Mouse (Mus musculus): ENCODE results near the gene Tead1. TPM values are rescaled to one million over a fixed set of nuclear protein-coding genes. Genes with fewer than 3 reads are reported as not detected.

Tead1 gene
- polyA plus RNA-seq, 1 experiment: 18.8 TPM

DNA sequence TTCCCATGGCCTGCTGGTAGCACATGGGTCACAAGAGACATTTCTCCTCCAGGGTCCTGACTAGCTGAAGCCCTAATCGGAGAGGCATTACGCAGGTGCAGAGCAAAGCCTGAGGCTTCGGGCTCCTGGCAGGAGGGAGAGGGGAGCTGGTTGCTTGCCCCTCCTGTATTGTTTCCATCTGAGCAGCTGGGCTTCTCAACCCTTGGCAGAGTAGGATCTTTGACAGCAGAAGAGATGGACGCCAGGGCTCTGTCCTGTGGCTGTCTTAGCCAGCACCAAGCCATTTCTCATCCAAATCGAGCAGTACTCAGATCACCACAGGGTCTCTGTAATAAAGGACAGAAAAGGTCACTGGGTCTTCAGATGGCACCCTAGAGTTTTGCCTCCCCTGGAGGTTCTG lies 97.6 kb downstream of the Tead1 start:
- Histone ChIP-seq H3K4me2 (ENCODE audit: low read depth) (no peak overlapping the region), H3K4me3 (no peak overlapping the region), H3K36me3 (ENCODE audit: control insufficient read depth, insufficient read depth) (no peaks in the 10 kb centered on the region), H3K79me2 (ENCODE audit: control insufficient read depth, insufficient read depth) (peaks cover 92% of the 10 kb centered on the region), H3ac (ENCODE audit: control insufficient read depth, insufficient read length) (no peak overlapping the region), H3K27me3 (ENCODE audit: control insufficient read depth, insufficient read depth, insufficient read length) (no peaks in the 10 kb centered on the region)
- TF ChIP-seq SRF (IDR thresholded peaks at IDR 0.05; ENCODE audit: control insufficient read depth, insufficient read length, low read depth) (no peak), POLR2AphosphoS2 (IDR thresholded peaks at IDR 0.05; ENCODE audit: insufficient read length, low read depth) (no peak), USF1 (IDR thresholded peaks at IDR 0.05; ENCODE audit: low read depth) (no peak), CEBPB (IDR thresholded peaks at IDR 0.05; ENCODE audit: insufficient read depth, poor library complexity, severe bottlenecking) (no peak), TCF3 (IDR thresholded peaks at IDR 0.05; ENCODE audit: insufficient read length, low read depth) (no peak), TCF12 (IDR thresholded peaks at IDR 0.05; ENCODE audit: insufficient read depth, poor library complexity, severe bottlenecking) (no peak), E2F4 (IDR thresholded peaks at IDR 0.05; ENCODE audit: insufficient read depth) (no peak), MAX (IDR thresholded peaks at IDR 0.05; ENCODE audit: low read depth) (no peak), REST (IDR thresholded peaks at IDR 0.05; ENCODE audit: insufficient read depth, insufficient read length) (no peak), MYOG (IDR thresholded peaks at IDR 0.05; ENCODE audit: control insufficient read depth in 1 of 3, insufficient read depth in 1 of 3, insufficient read length in 2 of 3, low read depth in 2 of 3) (no peak), MYOD1 (IDR thresholded peaks at IDR 0.05; ENCODE audit: control insufficient read depth in 1 of 3, insufficient read length in 2 of 3, low read depth in 2 of 3) (no peak), POLR2A (IDR thresholded peaks at IDR 0.05; ENCODE audit: insufficient read length, low read depth) (no peak)

- Histone ChIP-seq H3K36me3 (ENCODE audit: control insufficient read depth, insufficient read depth) (no peaks in the 10 kb centered on the region), H3K4me2 (ENCODE audit: low read depth) (no peak overlapping the region), H3K27me3 (ENCODE audit: control insufficient read depth, insufficient read depth, insufficient read length) (no peaks in the 10 kb centered on the region), H3K4me3 (no peak overlapping the region), H3K79me2 (ENCODE audit: control insufficient read depth, insufficient read depth) (peaks cover 77% of the 10 kb centered on the region), H3ac (ENCODE audit: control insufficient read depth, insufficient read length) (no peak overlapping the region)
- TF ChIP-seq MYOD1 (IDR thresholded peaks at IDR 0.05; ENCODE audit: control insufficient read depth in 1 of 3, insufficient read length in 2 of 3, low read depth in 2 of 3): no peak
- TF ChIP-seq TCF3 (IDR thresholded peaks at IDR 0.05; ENCODE audit: insufficient read length, low read depth): no peak
- TF ChIP-seq SRF (IDR thresholded peaks at IDR 0.05; ENCODE audit: control insufficient read depth, insufficient read length, low read depth): no peak
- TF ChIP-seq MAX (IDR thresholded peaks at IDR 0.05; ENCODE audit: low read depth): no peak
- TF ChIP-seq TCF12 (IDR thresholded peaks at IDR 0.05; ENCODE audit: insufficient read depth, poor library complexity, severe bottlenecking): no peak
- TF ChIP-seq MYOG (IDR thresholded peaks at IDR 0.05; ENCODE audit: control insufficient read depth in 1 of 3, insufficient read depth in 1 of 3, insufficient read length in 2 of 3, low read depth in 2 of 3): no peak
- no peak for TF ChIP-seq USF1 (IDR thresholded peaks at IDR 0.05; ENCODE audit: low read depth)
- no peak for TF ChIP-seq REST (IDR thresholded peaks at IDR 0.05; ENCODE audit: insufficient read depth, insufficient read length)
- TF ChIP-seq POLR2AphosphoS2 (IDR thresholded peaks at IDR 0.05; ENCODE audit: insufficient read length, low read depth): no peak
- TF ChIP-seq POLR2A (IDR thresholded peaks at IDR 0.05; ENCODE audit: insufficient read length, low read depth): no peak
- TF ChIP-seq CEBPB (IDR thresholded peaks at IDR 0.05; ENCODE audit: insufficient read depth, poor library complexity, severe bottlenecking): no peak
- TF ChIP-seq E2F4 (IDR thresholded peaks at IDR 0.05; ENCODE audit: insufficient read depth): no peak
These were observed 100.5 kb downstream of the Tead1 start for GRCm38 (mm10) chr7:112779636-112780035.

DNA sequence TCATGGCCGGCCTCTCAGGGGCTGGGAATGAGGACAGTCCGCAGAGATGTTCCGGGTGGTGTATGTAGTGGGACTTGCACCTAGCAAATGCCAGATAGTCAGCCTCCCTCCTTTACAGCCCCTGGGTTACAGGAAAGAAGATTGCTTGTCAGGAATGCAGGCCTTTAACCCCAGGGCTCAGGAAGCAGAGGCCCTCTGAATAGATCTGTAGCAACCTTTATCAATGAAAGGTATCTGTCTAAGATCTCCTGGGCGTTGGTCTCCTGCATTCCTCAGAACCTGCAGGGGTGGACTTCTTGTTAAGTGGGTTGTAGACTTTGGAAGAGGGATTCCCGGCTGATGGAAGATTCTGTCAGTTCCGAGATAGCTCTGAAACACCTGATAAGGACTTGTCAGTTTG lies 101.8 kb downstream of the Tead1 start:
- no peaks in the 10 kb centered on the region for H3K27me3 ChIP-seq (ENCODE audit: control insufficient read depth, insufficient read depth, insufficient read length)
- H3ac ChIP-seq (ENCODE audit: control insufficient read depth, insufficient read length): no peak overlapping the region
- H3K4me2 ChIP-seq (ENCODE audit: low read depth): no peak overlapping the region
- H3K4me3 ChIP-seq: no peak overlapping the region
- peaks cover 68% of the 10 kb centered on the region for H3K79me2 ChIP-seq (ENCODE audit: control insufficient read depth, insufficient read depth)
- TF ChIP-seq MYOD1 (IDR thresholded peaks at IDR 0.05; ENCODE audit: control insufficient read depth in 1 of 3, insufficient read length in 2 of 3, low read depth in 2 of 3): no peak
- TF ChIP-seq E2F4 (IDR thresholded peaks at IDR 0.05; ENCODE audit: insufficient read depth): no peak
- TF ChIP-seq TCF3 (IDR thresholded peaks at IDR 0.05; ENCODE audit: insufficient read length, low read depth): no peak
- no peaks in the 10 kb centered on the region for H3K36me3 ChIP-seq (ENCODE audit: control insufficient read depth, insufficient read depth)

- Histone ChIP-seq H3K4me2 (ENCODE audit: low read depth) (no peak overlapping the region), H3K36me3 (ENCODE audit: control insufficient read depth, insufficient read depth) (no peaks in the 10 kb centered on the region), H3ac (ENCODE audit: control insufficient read depth, insufficient read length) (no peak overlapping the region), H3K4me3 (no peak overlapping the region), H3K79me2 (ENCODE audit: control insufficient read depth, insufficient read depth) (peaks cover 70% of the 10 kb centered on the region), H3K27me3 (ENCODE audit: control insufficient read depth, insufficient read depth, insufficient read length) (no peaks in the 10 kb centered on the region)
- TF ChIP-seq REST (IDR thresholded peaks at IDR 0.05; ENCODE audit: insufficient read depth, insufficient read length) (no peak), MAX (IDR thresholded peaks at IDR 0.05; ENCODE audit: low read depth) (no peak), TCF3 (IDR thresholded peaks at IDR 0.05; ENCODE audit: insufficient read length, low read depth) (no peak), USF1 (IDR thresholded peaks at IDR 0.05; ENCODE audit: low read depth) (no peak), MYOD1 (IDR thresholded peaks at IDR 0.05; ENCODE audit: control insufficient read depth in 1 of 3, insufficient read length in 2 of 3, low read depth in 2 of 3) (peak in 2 of 3 experiments; percentile 65), SRF (IDR thresholded peaks at IDR 0.05; ENCODE audit: control insufficient read depth, insufficient read length, low read depth) (no peak), TCF12 (IDR thresholded peaks at IDR 0.05; ENCODE audit: insufficient read depth, poor library complexity, severe bottlenecking) (peak; percentile 34), POLR2A (IDR thresholded peaks at IDR 0.05; ENCODE audit: insufficient read length, low read depth) (no peak), MYOG (IDR thresholded peaks at IDR 0.05; ENCODE audit: control insufficient read depth in 1 of 3, insufficient read depth in 1 of 3, insufficient read length in 2 of 3, low read depth in 2 of 3) (peak; percentile 32 to 81 (median 42))
These were observed 102.9 kb downstream of the Tead1 start for GRCm38 (mm10) chr7:112781987-112782386.

DNA sequence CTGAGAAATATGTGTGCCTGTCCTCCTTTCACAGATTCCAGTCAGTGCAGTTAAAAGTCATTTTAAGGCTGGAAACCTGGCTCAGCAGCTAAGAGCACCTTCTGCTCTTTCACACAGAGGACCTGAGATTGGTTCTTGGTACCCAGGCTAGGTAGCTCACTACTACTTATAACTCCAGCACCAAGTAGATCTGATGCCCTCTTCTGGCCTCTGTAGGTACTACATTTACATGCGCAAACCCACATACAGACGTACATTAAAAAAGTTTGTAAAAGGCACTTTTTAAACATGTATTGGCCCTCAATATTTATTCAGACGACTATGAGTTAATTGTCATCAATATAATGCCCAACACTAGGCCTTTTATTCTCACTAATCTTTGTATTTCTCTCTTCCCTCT lies 105.2 kb downstream of the Tead1 start:
- Histone ChIP-seq H3K79me2 (ENCODE audit: control insufficient read depth, insufficient read depth) (peaks cover 69% of the 10 kb centered on the region), H3K4me3 (no peak overlapping the region), H3K36me3 (ENCODE audit: control insufficient read depth, insufficient read depth) (no peaks in the 10 kb centered on the region), H3ac (ENCODE audit: control insufficient read depth, insufficient read length) (no peak overlapping the region), H3K27me3 (ENCODE audit: control insufficient read depth, insufficient read depth, insufficient read length) (no peaks in the 10 kb centered on the region), H3K4me2 (ENCODE audit: low read depth) (no peak overlapping the region)
- TF ChIP-seq MYOG (IDR thresholded peaks at IDR 0.05; ENCODE audit: control insufficient read depth in 1 of 3, insufficient read depth in 1 of 3, insufficient read length in 2 of 3, low read depth in 2 of 3) (no peak), CEBPB (IDR thresholded peaks at IDR 0.05; ENCODE audit: insufficient read depth, poor library complexity, severe bottlenecking) (no peak), MAX (IDR thresholded peaks at IDR 0.05; ENCODE audit: low read depth) (no peak), SRF (IDR thresholded peaks at IDR 0.05; ENCODE audit: control insufficient read depth, insufficient read length, low read depth) (no peak), REST (IDR thresholded peaks at IDR 0.05; ENCODE audit: insufficient read depth, insufficient read length) (no peak), E2F4 (IDR thresholded peaks at IDR 0.05; ENCODE audit: insufficient read depth) (no peak), TCF12 (IDR thresholded peaks at IDR 0.05; ENCODE audit: insufficient read depth, poor library complexity, severe bottlenecking) (no peak)

Measured in myocyte (in vitro differentiated cells).